Mouse (Mus musculus) left cerebral cortex, postnatal 10 days (tissue): ENCODE results near the gene Mafg. TPM values are rescaled to one million over a fixed set of nuclear protein-coding genes. Genes with fewer than 3 reads are reported as not detected.
A peak's percentile ranks its signal among the peaks of the same experiment; 100 is the strongest.

Experiments
- DNase-seq, 2 experiments: peaks; one replicate each; pipeline ENCODE4 v3.0.0; 2021 to 2022; ENCODE audit warnings: low spot score in 2 of 2, mixed read lengths in 1 of 2; ENCODE audit errors: extremely low spot score in 1 of 2
- intact Hi-C: fragments of 180-260 bp; cut with DNase I; formaldehyde crosslinking; loops from one replicate; pipeline ENCODE4 v1.15.1; 2025
- total RNA-seq, 2 experiments: library from RNA; stranded (reverse); gene quantifications; 2 replicates each; pipeline ENCODE4 v1.2.3; 2021

The Mafg gene
- total RNA-seq, 2 experiments from 2014 or later, result 84.4 to 84.7 TPM

DNA sequence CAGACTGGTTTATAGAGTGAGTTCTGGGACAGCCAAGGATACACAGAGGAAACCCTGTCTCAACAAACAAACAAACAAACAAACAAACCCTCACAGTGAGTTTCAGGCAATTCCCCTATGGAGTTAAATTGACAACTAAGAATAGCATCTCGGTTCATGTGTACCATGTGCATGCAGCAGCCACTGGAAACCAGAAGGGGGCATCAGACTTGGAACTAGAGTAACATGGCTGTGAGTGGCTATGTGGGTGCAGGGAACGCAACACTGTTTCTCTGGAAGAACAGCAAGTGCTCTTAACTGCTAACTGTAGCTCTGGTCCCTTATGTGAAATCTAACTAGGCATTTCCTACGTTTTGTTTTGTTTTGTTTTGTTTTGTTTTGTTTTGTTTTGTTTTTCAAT lies 18.5 kb upstream of the Mafg start:
- intact Hi-C loops, result no loop called here
- DNase-seq, result no peak

DNA sequence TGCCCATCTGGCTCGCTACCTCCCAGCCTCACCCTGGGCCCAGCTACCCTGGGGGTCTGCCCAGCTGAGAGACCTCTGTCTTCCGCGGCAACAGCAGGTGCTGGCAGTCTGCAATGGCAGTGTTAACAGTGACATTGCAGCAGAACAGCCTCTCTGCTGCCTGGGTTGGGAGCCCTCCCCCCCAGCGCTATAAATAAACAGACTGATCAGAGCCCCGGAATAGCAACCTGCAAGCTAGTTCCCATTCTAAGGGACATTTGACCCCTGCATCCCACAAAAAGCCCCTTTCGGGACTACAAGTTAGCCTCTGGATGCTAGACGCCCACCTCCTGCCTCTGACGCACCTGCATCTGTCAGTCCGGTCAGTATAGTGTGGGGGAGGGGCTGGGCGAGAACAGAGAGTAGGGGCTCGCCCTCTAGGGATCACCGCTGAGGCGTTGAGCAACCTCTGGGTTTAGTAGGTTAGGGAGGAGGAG lies 14.6 kb upstream of the Mafg start, which contains the start of gene Myadml2:
Gene Myadml2, minus strand, starts transcription at position 158 of the 476 bp plus-strand sequence.
- peak in 1 of 2 experiments; percentile 68 for DNase-seq
- intact Hi-C loops, result no loop called here

DNA sequence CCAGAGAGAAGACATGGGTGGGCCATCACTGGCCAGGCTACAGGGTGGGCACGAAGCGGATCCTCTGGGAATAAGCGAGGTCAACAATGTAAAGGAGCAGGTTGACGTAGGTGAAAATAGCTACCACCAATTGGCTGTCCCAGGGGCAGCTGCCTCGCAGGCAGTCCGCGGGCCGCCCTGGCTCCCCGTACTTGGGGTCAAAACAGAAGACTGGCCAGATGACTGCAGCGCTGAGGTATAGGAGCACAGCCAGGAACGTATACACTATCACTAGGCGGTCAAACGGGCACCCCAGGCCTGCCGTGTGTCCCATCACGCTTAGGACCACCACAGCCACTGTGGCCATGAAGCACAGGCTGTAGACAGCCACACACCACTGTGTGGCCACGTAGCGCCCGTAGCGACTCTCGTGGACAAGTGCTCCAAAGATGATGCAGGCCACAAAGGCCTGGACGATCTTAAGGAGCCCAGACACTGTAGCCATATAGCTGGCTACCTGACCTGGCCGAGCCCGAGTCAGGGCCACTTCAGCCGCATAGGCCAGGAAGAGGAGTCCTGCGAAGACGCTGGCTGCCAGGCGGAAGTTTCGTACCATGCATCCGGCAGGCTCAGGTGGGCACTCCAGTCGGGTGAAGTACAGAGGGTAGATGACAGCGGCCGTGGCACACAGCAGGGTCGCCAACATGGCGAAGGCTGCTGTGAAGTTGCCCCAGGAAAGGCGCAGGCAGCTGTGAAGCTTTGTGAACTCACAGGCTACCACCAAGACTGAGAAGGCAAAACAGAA lies 13.8 kb upstream of the Mafg start:
- no peak for DNase-seq
- intact Hi-C loops, result no loop called here

DNA sequence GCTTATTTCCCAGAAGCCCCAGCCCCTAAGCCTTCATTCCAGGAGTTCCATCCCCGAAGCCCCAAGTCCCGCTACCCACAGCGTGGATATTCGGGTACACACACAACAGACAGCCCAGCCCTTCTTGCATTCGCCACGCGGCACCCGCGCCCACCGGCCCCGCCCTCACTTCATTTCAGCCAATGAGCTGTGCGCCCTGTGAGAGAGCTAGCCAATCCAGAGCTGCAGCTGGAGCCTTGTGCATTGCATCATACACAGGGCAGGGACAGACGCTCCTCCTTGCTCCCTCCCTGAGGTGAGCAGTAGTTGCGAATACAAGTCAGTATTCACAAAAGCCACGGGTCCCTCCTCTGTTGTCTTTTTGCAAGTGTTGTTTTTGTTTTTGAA lies 10.2 kb upstream of the Mafg start, which contains the start of gene Pycr1:
Gene Pycr1, minus strand, starts transcription at position 169 of the 387 bp plus-strand sequence.
- intact Hi-C loops, result no loop called here

GRCm38 (mm10) chr11:120642939-120643600 lies 9.7 kb upstream of the Mafg start:
- intact Hi-C loops, result no loop called here
- DNase-seq, result no peak

More for the DNA sequence above, 10.2 kb upstream of the Mafg start, which contains the start of gene Pycr1:
- peak; percentile 92 to 93 for DNase-seq

- intact Hi-C loops, result no loop called here
- no peak for DNase-seq
Observed at GRCm38 (mm10) chr11:120641869-120642268, 8.5 kb upstream of the Mafg start.

DNA sequence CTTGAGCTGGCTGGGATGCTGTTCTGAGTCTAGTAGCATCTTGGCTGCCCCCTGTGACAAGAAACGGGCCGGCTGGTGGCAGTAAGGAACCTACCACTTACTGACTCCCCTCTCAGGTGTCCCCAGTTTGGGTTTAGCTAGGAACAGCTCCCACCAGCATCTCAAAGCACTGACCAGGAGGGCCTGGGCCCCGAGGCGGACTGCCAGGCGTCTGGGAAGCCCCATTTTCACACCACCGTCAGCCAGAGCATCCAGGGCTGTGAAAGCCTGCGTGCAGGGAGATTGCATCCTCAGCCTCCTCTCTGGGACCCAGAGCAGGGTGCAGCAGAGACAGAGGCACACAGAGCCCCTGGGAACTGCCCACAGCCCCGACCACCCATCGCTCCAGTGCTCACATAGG lies 7.9 kb upstream of the Mafg start:
- DNase-seq, result no peak

GRCm38 (mm10) chr11:120634810-120635209 lies 1.4 kb upstream of the Mafg start:
- intact Hi-C loops, result no loop called here
- DNase-seq, result no peak

More for the DNA sequence above, 7.9 kb upstream of the Mafg start:
- intact Hi-C loops, result no loop called here

- intact Hi-C loops, result no loop called here
- DNase-seq, result peak in 1 of 2 experiments; percentile 84
Observed at GRCm38 (mm10) chr11:120632559-120633519, 561 bp downstream of the Mafg start.

DNA sequence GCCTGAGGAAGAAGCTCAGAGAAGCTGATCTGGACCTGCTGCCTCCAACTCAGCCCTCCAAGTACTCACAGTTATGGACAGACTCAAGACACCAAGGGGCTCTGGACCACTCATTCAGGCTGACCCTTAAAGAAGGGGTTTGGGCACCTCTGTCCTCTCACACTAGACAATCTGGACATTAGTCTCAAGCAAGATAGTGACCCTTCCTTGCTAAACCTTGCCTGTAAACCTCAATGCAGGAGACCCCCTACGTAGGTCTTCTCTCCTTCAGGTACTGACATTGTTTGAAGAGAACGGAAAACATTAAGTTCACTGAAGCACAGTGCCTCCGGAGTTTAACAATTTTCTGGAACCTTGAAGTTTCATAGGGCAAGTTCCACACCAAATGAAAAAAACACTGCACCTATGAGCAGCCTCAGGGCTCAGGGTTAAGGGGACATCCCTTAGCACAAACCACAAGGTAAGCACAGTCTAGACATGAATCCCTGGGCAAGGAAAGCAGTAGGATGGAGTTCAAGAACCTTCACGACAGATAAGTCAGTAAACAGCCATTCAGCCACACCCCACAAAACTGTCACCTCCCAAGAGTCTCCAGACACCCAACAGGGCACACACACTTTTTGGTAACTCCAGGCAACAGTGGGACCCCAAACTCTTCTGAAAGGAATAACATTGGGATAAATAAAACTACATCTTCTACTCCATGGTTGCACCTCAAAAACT lies 1.5 kb downstream of the Mafg start:
- DNase-seq, result no peak
- intact Hi-C loops, result no loop called here

GRCm38 (mm10) chr11:120630881-120631725 lies 2.3 kb downstream of the Mafg start:
- intact Hi-C loops, result no loop called here
- DNase-seq, result no peak

- intact Hi-C loops, result no loop called here
- peak in 1 of 2 experiments; percentile 78 for DNase-seq
Observed at GRCm38 (mm10) chr11:120630401-120630871, 3.0 kb downstream of the Mafg start.

- peak in 1 of 2 experiments; percentile 73 for DNase-seq
Observed at GRCm38 (mm10) chr11:120629911-120630310, 3.5 kb downstream of the Mafg start.

GRCm38 (mm10) chr11:120629341-120629730 lies 4.1 kb downstream of the Mafg start:
- DNase-seq, result peak in 1 of 2 experiments; percentile 52
- intact Hi-C loops, result no loop called here

More at GRCm38 (mm10) chr11:120629911-120630310, 3.5 kb downstream of the Mafg start:
- intact Hi-C loops, result no loop called here

GRCm38 (mm10) chr11:120628601-120629340 lies 4.6 kb downstream of the Mafg start:
- intact Hi-C loops, result no loop called here
- DNase-seq, result no peak

GRCm38 (mm10) chr11:120627468-120628300 lies 5.7 kb downstream of the Mafg start:
- DNase-seq, result no peak
- intact Hi-C loops, result no loop called here
